Mouse (Mus musculus): Measurements from ENCODE around the gene Sdk1.

Gene Sdk1

GRCm38 (mm10) chr5:141994192-141994591 is 752.9 kb downstream of the Sdk1 start:
- peak; percentile 31 for DNase-seq (ENCODE audit: low read depth, low spot score)

- no peak for DNase-seq (ENCODE audit: low read depth, low spot score)
These were observed 759.0 kb downstream of the Sdk1 start for GRCm38 (mm10) chr5:142000247-142000646.

GRCm38 (mm10) chr5:142001131-142001530 is 759.8 kb downstream of the Sdk1 start:
- no peak for DNase-seq (ENCODE audit: low read depth, low spot score)

DNA sequence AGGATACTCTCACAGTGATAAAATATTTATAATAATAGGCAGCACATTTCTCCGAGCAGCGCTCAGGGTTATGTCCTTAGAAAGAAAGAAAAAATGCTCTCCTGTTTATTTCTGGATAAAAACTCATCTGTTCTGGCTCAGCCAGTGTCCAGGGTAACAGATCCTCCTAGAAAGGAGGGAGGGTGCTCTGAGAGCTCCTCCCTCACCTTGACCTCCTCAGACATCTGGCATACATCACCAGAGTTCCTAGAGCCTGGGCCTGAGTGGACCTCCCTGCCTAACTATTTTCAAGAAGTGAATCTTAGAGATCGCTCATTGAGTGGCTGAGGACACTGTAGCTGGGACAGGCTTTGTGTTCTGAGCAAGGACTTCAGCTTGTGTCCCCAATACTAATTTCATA is 760.7 kb downstream of the Sdk1 start:
- DNase-seq (ENCODE audit: low read depth, low spot score), result no peak

- DNase-seq (ENCODE audit: low read depth, low spot score), result no peak
These were observed 768.9 kb downstream of the Sdk1 start for GRCm38 (mm10) chr5:142010189-142010588.

GRCm38 (mm10) chr5:142017001-142017400 is 775.7 kb downstream of the Sdk1 start:
- no peak for DNase-seq (ENCODE audit: low read depth, low spot score)

DNA sequence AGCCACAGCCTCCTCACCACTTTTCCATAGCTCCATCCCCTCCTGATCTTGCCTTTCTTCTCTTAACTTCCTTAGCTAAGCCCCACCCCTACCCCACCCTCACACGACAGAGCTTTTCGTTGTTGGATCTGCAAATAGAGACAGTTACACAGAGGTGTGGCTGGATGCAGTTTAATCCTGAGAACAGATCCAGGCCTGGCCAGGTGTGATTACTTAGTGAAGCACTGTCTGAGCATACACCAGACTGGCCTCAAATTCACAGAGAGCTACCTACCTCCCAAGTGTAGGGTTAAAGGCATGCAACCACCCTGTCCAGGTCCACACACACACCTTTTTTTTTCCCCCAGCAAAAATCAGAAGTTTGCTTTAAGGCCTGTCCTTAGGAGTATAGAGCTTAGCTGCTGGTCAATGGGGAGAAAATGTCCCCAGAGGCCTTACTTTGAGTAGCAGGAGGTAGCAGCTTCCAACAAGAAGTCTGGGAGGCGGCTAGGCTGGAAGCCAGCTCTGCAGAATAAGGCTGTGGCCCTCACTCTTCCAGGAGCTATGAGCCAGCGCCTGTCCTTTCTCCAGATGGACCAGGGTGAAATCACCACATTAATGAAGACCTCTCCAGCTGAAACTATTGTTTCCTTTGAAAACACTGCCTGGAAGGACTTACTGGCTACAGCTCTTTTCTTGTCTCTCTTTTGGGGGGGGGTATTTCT is 781.7 kb downstream of the Sdk1 start:
- DNase-seq (ENCODE audit: low read depth, low spot score), result peak; percentile 22

DNA sequence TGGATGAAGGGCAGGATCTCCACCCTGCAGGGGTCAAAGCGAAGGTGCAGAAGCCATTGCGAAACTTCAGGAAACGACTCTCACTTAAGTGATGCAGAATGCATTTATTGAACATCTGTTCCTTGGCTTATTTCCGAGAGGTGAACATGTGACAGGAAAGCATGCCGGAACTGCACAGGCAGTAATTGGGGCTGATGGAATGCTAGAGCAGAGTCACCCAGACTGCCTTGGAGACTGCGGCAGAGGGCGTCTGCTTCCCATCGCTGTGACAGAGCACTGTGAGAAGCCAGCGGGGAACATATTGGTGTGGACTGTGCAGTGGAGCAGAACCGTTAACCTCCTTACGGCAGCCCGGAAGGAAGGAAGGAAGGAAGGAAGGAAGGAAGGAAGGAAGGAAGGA is 783.2 kb downstream of the Sdk1 start:
- DNase-seq (ENCODE audit: low read depth, low spot score), result peak; percentile 20

GRCm38 (mm10) chr5:142036536-142036935 is 795.2 kb downstream of the Sdk1 start:
- peak; percentile 45 for DNase-seq (ENCODE audit: low read depth, low spot score)

- no peak for DNase-seq (ENCODE audit: low read depth, low spot score)
These were observed 797.9 kb downstream of the Sdk1 start for GRCm38 (mm10) chr5:142039236-142039635.

DNA sequence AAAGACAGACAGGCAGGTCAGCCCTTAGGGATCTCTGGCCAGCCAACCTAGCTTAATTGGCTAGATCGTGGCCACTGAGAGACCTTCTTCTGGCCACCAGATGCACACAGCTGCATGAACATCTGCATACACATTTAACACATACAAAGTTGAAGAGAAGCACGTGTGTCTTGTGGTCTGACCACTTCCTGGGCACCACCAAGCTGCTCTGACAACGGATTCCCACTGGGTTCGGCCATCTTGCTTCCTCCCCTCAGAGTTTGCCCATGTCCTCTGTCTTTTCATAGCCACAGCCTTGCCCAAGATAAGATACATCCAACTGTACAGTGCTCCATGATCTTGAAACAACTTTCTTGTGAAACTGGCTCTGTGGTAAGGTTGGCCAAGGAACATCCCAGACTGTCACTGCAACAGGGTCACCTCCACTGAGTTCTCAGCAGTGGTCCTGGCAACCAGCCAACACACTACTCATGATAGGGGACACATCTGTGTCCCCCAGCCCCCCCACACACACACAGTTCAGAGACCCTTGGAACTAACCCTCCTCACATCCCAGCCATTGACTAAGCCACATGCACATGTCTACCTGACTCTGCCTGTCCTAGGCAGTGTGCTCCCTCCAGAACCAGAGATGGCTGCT is 798.7 kb downstream of the Sdk1 start:
- DNase-seq (ENCODE audit: low read depth, low spot score), result no peak

GRCm38 (mm10) chr5:142041226-142041802 is 800.0 kb downstream of the Sdk1 start:
- DNase-seq (ENCODE audit: low read depth, low spot score), result no peak

- peak; percentile 40 for DNase-seq (ENCODE audit: low read depth, low spot score)
These were observed 820.5 kb downstream of the Sdk1 start for GRCm38 (mm10) chr5:142061781-142062180.

DNA sequence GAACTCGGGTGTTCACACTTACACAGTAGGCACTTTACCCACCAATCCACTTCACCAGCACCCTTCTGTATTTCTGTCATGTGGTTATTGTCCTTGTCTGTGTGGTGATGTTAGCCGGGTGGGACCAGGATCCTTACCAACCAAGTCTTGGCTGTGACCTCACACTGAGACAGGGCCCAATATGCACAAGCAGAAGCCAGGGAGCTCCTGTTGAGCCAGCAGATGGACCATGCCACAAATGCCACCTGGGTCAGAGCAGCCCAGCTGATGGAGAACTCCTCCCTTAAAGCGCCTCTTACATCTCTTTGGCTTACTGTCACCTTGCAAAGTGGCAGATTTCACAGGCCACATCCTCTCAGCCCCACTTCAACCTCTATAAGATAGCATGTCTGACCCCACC is 830.0 kb downstream of the Sdk1 start:
- peak; percentile 72 for DNase-seq (ENCODE audit: low read depth, low spot score)

GRCm38 (mm10) chr5:142073901-142074300 is 832.6 kb downstream of the Sdk1 start:
- DNase-seq (ENCODE audit: low read depth, low spot score), result no peak

- peak; percentile 80 for DNase-seq (ENCODE audit: low read depth, low spot score)
These were observed 833.5 kb downstream of the Sdk1 start for GRCm38 (mm10) chr5:142074561-142075500.

GRCm38 (mm10) chr5:142080661-142081060 is 839.4 kb downstream of the Sdk1 start:
- no peak for DNase-seq (ENCODE audit: low read depth, low spot score)

DNA sequence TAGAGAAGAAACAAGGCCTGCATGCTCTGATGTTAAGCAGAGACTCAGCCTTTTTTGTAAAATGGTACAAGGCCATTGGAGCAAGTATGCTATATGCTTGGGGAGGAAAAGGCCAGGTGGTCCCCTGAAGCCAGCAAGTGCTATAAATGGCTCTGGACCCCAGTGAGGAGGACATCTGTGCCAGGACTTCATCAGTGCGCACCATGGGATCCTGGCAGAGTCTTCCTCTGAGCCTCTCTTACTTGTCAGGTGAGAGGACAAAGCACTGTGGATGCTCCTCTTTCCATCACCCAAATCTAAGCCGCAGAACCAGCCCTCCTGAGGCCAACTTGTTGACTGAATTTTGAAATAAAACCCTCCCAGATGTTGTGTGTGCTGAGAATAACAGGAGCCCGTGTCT is 839.8 kb downstream of the Sdk1 start:
- DNase-seq (ENCODE audit: low read depth, low spot score), result no peak

DNA sequence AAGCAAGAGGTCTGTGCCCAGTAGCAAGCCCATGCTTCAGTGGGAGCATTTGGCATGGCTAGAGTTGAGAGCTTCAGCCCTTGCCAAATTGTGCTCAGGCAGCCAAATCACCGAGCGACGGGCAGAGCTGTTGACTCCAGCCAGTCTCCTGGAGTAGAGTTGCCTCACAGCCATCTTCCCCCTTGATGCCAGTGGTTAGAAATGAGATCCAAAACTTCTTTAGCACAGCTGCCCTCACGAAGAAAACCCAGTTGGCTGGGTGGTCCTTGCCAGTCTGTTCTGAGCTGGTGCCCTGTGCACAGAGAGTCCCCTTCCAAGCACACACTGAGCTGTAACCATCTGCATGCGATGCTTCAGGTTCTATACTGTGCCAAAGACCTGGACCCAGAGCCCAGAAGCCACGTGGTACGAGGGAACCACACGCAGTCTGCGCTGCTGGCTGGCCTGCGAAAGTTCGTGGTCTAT is 855.1 kb downstream of the Sdk1 start:
- peak; percentile 92 for DNase-seq (ENCODE audit: low read depth, low spot score)

DNA sequence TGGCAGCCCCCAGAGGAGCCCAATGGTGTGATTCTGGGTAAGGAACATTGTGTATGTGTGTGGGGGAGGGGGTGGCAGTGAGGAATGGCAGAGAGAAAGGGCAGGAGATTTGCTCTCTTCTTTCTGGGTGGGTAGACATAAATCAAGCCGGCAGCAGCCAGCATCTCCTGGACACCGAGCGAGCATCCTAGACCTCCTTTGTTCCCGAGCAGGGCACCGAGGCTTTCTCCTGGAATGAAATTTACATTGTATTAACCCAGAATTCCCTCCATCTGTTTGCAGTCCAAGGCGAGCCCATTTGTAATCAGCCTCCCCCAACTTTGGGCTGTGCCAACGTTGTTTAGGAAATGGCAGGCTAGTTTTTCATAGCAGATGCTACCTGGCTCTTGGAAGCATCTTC is 858.9 kb downstream of the Sdk1 start:
- DNase-seq (ENCODE audit: low read depth, low spot score), result peak; percentile 38

DNA sequence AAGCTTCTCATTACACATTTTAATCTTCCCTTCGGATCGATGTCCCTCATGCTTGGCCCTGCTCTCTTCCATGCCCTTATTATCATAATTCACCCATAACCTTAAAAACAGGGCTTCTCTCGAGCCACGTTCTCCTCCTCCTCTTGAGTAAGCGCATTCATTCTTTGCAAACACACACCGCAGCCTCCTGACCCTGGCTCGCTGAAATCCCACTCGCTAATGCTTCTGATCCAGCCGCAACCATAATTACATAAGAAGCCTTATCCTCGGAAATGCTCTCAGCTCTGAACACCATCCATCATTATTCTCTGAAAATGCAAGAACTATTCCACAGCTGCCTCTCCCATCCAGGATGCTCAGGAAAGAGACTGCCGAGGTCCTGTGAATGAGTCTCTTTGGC is 866.1 kb downstream of the Sdk1 start:
- DNase-seq (ENCODE audit: low read depth, low spot score), result peak; percentile 30

- DNase-seq (ENCODE audit: low read depth, low spot score), result no peak
These were observed 870.7 kb downstream of the Sdk1 start for GRCm38 (mm10) chr5:142111989-142112388.
